Mouse (Mus musculus): ENCODE data around the gene Efna5. TPM values are rescaled to one million over a fixed set of nuclear protein-coding genes. Genes with fewer than 3 reads are reported as not detected.

Gene Efna5
- polyA plus RNA-seq, 1 experiment = 2.5 TPM

- no peaks in the 10 kb centered on the region; the same call in 1 of the 2 replicates for H3K27me3 ChIP-seq (replicated peaks; ENCODE audit: control insufficient read depth, insufficient read depth, low read length)
- TF ChIP-seq CTCF (conservative IDR thresholded peaks at IDR 0.05; ENCODE audit: insufficient read depth, insufficient read length, low read depth, low read length) (no peak), POLR2A (IDR thresholded peaks at IDR 0.05; ENCODE audit: low read depth, low read length) (no peak)
- DNase-seq = peak; percentile 34
- no peaks in the 10 kb centered on the region; the same call in 1 of the 2 replicates for H3K4me1 ChIP-seq (ENCODE audit: control insufficient read depth, insufficient read depth, low read length)
- peak overlapping the region; percentile 79 for H3K27ac ChIP-seq (ENCODE audit: insufficient read depth, low read depth, low read length)
- peak overlapping the region; percentile 4; the same call in 1 of the 2 replicates for H3K4me3 ChIP-seq (ENCODE audit: insufficient read depth, low read depth, low read length)
- no peaks in the 10 kb centered on the region for H3K36me3 ChIP-seq (ENCODE audit: control insufficient read depth, insufficient read depth, low read length)
- 48% methylated on average over 13 of the region's 13 CpGs for WGBS
Measured at GRCm38 (mm10) chr17:62782826-62783404, 98.2 kb downstream of the Efna5 start.

- H3K4me3 ChIP-seq (ENCODE audit: insufficient read depth, low read depth, low read length) = no peak overlapping the region
- no peaks in the 10 kb centered on the region for H3K27me3 ChIP-seq (replicated peaks; ENCODE audit: control insufficient read depth, insufficient read depth, low read length)
- DNase-seq = no peak
- H3K4me1 ChIP-seq (ENCODE audit: control insufficient read depth, insufficient read depth, low read length) = no peaks in the 10 kb centered on the region; the same call in 1 of the 2 replicates
- WGBS = 84% methylated on average over 6 of the region's 6 CpGs
- H3K36me3 ChIP-seq (ENCODE audit: control insufficient read depth, insufficient read depth, low read length) = no peaks in the 10 kb centered on the region
- TF ChIP-seq CTCF (conservative IDR thresholded peaks at IDR 0.05; ENCODE audit: insufficient read depth, insufficient read length, low read depth, low read length) = no peak
- no peak for TF ChIP-seq POLR2A (IDR thresholded peaks at IDR 0.05; ENCODE audit: low read depth, low read length)
- no peak overlapping the region for H3K27ac ChIP-seq (ENCODE audit: insufficient read depth, low read depth, low read length)
Measured at GRCm38 (mm10) chr17:62781120-62781519, 100.0 kb downstream of the Efna5 start.

- 49% methylated on average over 10 of the region's 10 CpGs for WGBS
- no peaks in the 10 kb centered on the region for H3K4me1 ChIP-seq (ENCODE audit: control insufficient read depth, insufficient read depth, low read length)
- H3K4me3 ChIP-seq (ENCODE audit: insufficient read depth, low read depth, low read length) = no peak overlapping the region
- H3K36me3 ChIP-seq (ENCODE audit: control insufficient read depth, insufficient read depth, low read length) = no peaks in the 10 kb centered on the region
- TF ChIP-seq POLR2A (IDR thresholded peaks at IDR 0.05; ENCODE audit: low read depth, low read length) = no peak
- TF ChIP-seq CTCF (conservative IDR thresholded peaks at IDR 0.05; ENCODE audit: insufficient read depth, insufficient read length, low read depth, low read length) = no peak
- no peaks in the 10 kb centered on the region for H3K27me3 ChIP-seq (replicated peaks; ENCODE audit: control insufficient read depth, insufficient read depth, low read length)
- H3K27ac ChIP-seq (ENCODE audit: insufficient read depth, low read depth, low read length) = no peak overlapping the region
- DNase-seq = no peak
Measured at GRCm38 (mm10) chr17:62777858-62778564, 103.1 kb downstream of the Efna5 start.

DNA sequence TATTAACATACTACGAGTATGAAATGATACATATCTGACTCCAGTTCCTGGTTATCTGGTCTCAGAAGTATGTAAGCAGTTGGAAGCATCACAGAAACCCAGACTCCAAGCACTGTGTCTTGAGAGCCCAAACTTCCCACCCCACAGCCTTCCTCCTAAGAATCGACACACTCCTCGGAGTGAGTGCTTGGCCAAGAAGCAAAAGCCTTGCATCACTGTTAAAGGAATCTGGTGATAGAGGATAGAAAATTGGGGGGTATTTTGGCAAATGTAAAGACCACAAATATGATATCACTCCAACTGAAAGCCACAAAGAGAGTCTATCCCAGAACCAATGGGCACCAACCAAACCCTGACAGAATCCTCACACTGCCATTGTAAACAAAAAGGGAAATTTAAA lies 104.4 kb downstream of the Efna5 start:
- no peak for DNase-seq
- H3K4me1 ChIP-seq (ENCODE audit: control insufficient read depth, insufficient read depth, low read length) = no peaks in the 10 kb centered on the region
- no peaks in the 10 kb centered on the region for H3K36me3 ChIP-seq (ENCODE audit: control insufficient read depth, insufficient read depth, low read length)
- H3K27me3 ChIP-seq (replicated peaks; ENCODE audit: control insufficient read depth, insufficient read depth, low read length) = no peaks in the 10 kb centered on the region
- H3K4me3 ChIP-seq (ENCODE audit: insufficient read depth, low read depth, low read length) = no peak overlapping the region
- WGBS = 74% methylated on average over 3 of the region's 3 CpGs
- TF ChIP-seq CTCF (conservative IDR thresholded peaks at IDR 0.05; ENCODE audit: insufficient read depth, insufficient read length, low read depth, low read length) (no peak), POLR2A (IDR thresholded peaks at IDR 0.05; ENCODE audit: low read depth, low read length) (no peak)
- H3K27ac ChIP-seq (ENCODE audit: insufficient read depth, low read depth, low read length) = no peak overlapping the region

- peak; percentile 45 for DNase-seq
- Histone ChIP-seq H3K4me3 (ENCODE audit: insufficient read depth, low read depth, low read length) (no peak overlapping the region), H3K27ac (ENCODE audit: insufficient read depth, low read depth, low read length) (no peak overlapping the region), H3K36me3 (ENCODE audit: control insufficient read depth, insufficient read depth, low read length) (no peaks in the 10 kb centered on the region), H3K4me1 (ENCODE audit: control insufficient read depth, insufficient read depth, low read length) (no peaks in the 10 kb centered on the region), H3K27me3 (replicated peaks; ENCODE audit: control insufficient read depth, insufficient read depth, low read length) (no peaks in the 10 kb centered on the region)
- WGBS = 31% methylated on average over 2 of the region's 2 CpGs
- TF ChIP-seq CTCF (conservative IDR thresholded peaks at IDR 0.05; ENCODE audit: insufficient read depth, insufficient read length, low read depth, low read length) = no peak
- no peak for TF ChIP-seq POLR2A (IDR thresholded peaks at IDR 0.05; ENCODE audit: low read depth, low read length)
Measured at GRCm38 (mm10) chr17:62775976-62776375, 105.1 kb downstream of the Efna5 start.

- no peak for DNase-seq
- no peak overlapping the region for H3K27ac ChIP-seq (ENCODE audit: insufficient read depth, low read depth, low read length)
- H3K4me3 ChIP-seq (ENCODE audit: insufficient read depth, low read depth, low read length) = no peak overlapping the region
- H3K4me1 ChIP-seq (ENCODE audit: control insufficient read depth, insufficient read depth, low read length) = no peaks in the 10 kb centered on the region
- no peaks in the 10 kb centered on the region for H3K27me3 ChIP-seq (replicated peaks; ENCODE audit: control insufficient read depth, insufficient read depth, low read length)
- TF ChIP-seq CTCF (conservative IDR thresholded peaks at IDR 0.05; ENCODE audit: insufficient read depth, insufficient read length, low read depth, low read length) (no peak), POLR2A (IDR thresholded peaks at IDR 0.05; ENCODE audit: low read depth, low read length) (no peak)
- no peaks in the 10 kb centered on the region for H3K36me3 ChIP-seq (ENCODE audit: control insufficient read depth, insufficient read depth, low read length)
- 89% methylated on average over 5 of the region's 5 CpGs for WGBS
Measured at GRCm38 (mm10) chr17:62775401-62775800, 105.7 kb downstream of the Efna5 start.

- Histone ChIP-seq H3K4me1 (ENCODE audit: control insufficient read depth, insufficient read depth, low read length) (no peaks in the 10 kb centered on the region), H3K27me3 (replicated peaks; ENCODE audit: control insufficient read depth, insufficient read depth, low read length) (no peaks in the 10 kb centered on the region), H3K27ac (ENCODE audit: insufficient read depth, low read depth, low read length) (no peak overlapping the region), H3K36me3 (ENCODE audit: control insufficient read depth, insufficient read depth, low read length) (no peaks in the 10 kb centered on the region), H3K4me3 (ENCODE audit: insufficient read depth, low read depth, low read length) (no peak overlapping the region)
- 89% methylated on average over 7 of the region's 7 CpGs for WGBS
- DNase-seq = no peak
- no peak for TF ChIP-seq POLR2A (IDR thresholded peaks at IDR 0.05; ENCODE audit: low read depth, low read length)
- no peak for TF ChIP-seq CTCF (conservative IDR thresholded peaks at IDR 0.05; ENCODE audit: insufficient read depth, insufficient read length, low read depth, low read length)
Measured at GRCm38 (mm10) chr17:62774749-62775148, 106.4 kb downstream of the Efna5 start.
